Mouse (Mus musculus) thymus, postnatal 25 days (tissue): Measurements from ENCODE around the gene Tbc1d10c.

Experiments
- DNase-seq: peaks from one replicate; pipeline ENCODE4 v3.0.0; 2022

Gene Tbc1d10c

GRCm38 (mm10) chr19:4214771-4215450 lies 23.8 kb upstream of the Tbc1d10c start:
- DNase-seq: no peak

DNA sequence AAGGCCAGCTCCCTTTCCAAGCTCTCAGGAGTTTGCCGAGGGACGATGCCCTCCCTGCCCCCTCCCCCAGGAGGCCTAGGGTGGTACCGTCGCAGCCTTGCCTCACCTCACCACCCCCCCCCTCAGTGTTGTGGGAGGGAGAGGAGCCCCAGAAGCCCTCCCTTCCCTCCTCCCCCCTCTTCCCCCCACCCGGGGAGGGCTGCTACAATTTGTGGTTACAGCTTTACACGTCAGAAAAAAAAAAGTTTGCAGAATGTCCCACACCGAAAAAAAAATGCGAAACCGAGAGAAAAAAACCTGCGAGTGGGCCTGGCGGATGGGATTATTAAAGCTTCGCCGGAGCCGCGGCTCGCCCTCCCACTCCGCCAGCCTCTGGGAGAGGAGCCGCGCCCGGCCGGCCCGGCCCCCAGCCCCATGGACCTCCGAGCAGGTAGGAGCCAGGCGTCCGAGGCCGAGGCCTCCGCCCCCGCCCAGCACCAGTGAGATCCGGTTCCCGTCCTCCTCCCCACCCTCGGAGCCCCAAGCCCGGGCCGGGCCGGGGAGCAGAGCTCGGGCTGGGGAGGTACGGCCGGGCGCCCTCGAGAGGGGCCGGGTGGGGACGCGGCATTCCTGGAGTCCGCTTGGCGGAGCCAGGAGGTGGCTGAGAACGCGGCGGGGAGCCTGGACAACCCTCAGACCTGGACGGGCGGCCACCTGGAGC lies 23.1 kb upstream of the Tbc1d10c start, which contains the start of the genes Clcf1 and AC109138.7:
Gene Clcf1, plus strand, starts transcription at position 168 of the 700 bp plus-strand sequence.
Gene AC109138.7, plus strand, starts transcription at position 287 of the 700 bp plus-strand sequence.
- peak; percentile 61 for DNase-seq

DNA sequence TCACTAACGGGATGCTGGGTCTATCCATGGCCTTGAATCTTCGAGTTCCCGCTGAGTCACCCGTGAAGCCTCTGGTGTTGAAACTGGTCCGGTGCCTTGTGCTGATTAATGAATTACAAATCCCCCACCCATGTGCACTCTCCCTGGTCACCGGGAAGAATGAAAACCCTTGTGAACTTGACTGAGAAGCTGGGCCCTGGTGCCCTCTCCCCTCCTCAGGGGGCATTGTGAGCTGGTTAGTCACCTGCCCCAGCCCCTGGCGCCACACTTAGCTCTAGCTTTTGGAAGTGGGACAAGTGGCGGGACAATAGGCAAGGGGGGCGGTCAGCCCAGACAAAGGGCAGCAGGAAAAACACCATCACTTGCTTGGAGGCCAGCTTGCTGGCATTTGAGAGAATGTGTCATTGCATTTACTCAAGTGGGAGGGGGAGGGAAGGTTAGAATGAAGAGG lies 22.5 kb upstream of the Tbc1d10c start:
- no peak for DNase-seq

DNA sequence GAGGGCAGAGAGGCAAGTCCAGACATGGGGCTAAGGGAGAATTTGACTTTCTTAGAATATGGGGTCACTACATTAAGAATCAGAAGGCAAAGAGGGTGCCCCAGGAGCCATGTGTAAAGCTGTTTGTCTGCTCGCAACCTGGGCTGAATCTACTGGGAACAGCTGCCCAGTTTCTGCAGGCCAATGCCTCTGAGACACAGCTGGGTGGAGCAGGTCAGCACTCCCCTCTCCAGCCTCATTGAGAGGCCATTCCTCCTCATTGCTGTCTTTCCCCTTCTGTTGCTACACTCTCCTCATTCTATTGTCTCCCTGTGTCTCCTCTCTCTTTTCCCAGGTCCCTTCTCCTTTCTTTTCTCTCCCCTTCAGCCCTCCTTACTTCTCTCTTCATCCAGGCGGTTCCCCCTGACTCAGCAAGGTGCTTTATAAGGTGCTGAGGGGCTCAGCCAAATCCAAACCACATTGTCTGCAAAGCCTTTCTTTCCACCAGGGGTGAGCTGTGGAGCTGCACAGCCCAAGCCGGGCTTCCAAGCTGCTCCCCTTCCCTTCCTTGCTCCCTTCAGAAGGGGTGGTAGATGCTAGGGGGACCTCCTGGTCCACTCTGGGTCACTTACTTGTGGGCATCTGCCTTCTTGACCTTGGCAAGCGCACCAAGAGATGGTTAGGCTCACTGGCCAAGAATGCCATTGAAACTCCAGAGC lies 21.0 kb upstream of the Tbc1d10c start:
- DNase-seq: no peak

DNA sequence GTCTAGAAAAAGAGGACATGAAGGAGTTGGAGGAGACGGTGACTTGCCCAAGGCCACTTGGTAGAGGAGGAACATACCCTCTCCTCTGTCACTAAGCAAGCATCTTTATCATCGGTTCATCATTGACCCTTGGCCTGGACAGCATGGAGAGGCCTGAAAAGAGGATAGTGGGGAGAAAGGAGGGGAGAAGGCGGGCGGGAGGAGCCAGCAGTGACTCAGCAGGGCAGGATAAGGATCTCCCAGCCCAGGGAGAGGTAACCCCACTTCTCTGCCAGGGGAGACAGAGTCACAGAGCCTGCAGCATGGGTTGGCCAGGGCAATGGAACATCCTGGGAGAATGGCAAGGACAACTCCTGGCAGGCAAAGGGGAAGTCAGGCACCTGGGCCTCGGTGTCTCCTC lies 17.5 kb upstream of the Tbc1d10c start:
- DNase-seq: no peak

DNA sequence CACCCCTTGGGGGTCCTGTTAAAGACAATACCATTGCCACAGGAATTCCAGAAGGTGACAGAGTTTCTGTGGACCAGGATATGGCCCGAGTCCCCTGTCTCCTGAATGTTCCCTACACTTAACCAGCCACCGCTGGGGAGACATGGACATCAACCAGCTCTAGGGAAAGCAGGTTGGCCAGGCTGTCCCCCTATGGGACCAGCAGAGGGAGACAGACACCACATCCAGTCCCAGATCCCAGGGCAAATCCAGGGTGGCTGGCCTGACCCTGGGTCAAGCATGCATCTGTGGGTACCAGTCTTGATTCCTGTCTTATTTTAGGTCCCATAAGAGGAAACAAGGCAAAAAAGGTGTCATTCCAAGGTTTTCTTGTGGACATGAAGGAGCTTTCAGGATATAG lies 15.9 kb upstream of the Tbc1d10c start:
- DNase-seq: peak; percentile 68

DNA sequence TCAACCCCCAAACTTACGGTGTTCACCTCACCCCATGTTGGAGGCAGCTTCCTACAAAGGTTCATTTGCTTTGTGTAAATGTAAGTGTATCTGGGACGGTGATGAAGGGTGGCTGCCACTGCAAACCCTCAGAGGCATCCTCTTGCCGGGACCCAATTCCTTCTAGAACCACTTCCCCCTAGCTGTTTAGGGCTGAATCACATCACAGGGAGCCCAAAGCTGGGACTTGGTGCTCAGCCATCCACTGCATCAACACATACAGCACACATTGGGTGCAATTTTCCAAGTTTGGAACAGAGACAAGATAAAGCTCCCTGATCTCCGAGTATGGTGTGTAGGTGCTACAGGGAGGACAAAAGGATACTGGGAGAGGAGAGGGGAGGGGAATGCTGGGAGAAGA lies 13.8 kb upstream of the Tbc1d10c start:
- no peak for DNase-seq

GRCm38 (mm10) chr19:4203604-4204326 lies 12.7 kb upstream of the Tbc1d10c start:
- peak; percentile 57 for DNase-seq

DNA sequence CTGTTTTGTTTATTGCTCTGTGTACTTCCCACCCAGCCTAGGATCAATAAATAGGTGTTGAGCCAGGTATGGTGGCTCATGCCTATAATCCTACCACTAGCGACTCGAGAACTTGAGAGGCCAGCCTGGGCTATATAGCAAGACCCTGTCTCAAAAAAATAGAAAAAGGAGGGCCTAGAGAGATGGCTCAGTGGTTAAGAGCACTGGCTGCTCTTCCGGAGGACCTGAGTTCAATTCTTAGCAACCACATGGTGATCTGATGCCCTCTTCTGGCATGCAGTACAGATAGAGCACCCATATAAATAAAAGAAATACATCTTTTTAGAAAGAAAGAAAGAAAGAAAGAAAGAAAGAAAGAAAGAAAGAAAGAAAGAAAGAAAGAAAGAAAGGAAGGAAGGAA lies 12.1 kb upstream of the Tbc1d10c start:
- DNase-seq: peak; percentile 47

GRCm38 (mm10) chr19:4202149-4202548 lies 11.1 kb upstream of the Tbc1d10c start:
- DNase-seq: no peak

- peak; percentile 96 for DNase-seq
These were observed 10.3 kb upstream of the Tbc1d10c start, which contains the start of gene Rad9a for GRCm38 (mm10) chr19:4201291-4201909. Rad9a (minus strand) TSS chr19:4201662.

- no peak for DNase-seq
These were observed 6.1 kb upstream of the Tbc1d10c start for GRCm38 (mm10) chr19:4197180-4197579.

DNA sequence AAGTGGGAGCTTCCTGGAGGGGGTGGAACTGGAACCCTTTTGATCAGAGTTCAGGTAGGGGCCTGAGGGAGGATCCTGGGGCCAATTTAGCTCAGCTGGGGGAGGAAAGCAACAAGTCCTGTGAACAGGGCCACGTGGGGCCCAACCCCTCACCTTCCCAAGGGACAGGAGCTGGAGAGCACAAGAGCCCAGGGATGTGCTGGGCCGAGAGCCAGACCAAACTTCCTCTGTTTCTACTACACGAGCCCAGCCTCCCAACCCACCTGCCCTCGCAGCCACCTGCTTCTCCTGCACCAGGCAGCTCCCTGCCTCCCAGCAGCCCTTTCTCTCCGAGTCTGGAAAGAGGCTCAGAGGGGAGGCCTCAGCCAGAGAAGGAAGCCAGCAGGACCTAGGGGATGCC lies 5.5 kb upstream of the Tbc1d10c start:
- DNase-seq: no peak

DNA sequence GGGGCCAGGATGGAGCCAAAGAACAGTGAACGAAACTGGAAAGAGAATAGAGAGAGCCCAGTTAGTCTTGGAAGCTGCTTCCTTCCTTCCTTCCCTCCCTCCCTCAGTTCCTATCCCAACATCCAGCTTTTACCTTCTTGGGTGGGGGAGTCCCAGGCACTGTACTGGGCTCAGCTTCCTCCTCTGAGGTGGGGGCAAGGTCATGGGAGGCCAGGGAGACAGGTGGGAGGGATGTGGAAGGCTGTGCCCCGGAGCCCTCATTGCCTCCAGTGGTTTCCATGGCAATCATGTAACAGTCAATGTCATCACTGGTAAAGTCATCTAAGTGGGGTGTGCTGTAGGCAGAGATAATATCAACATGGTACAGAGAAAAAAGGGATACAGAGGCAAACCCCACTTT lies 5.0 kb upstream of the Tbc1d10c start:
- no peak for DNase-seq

DNA sequence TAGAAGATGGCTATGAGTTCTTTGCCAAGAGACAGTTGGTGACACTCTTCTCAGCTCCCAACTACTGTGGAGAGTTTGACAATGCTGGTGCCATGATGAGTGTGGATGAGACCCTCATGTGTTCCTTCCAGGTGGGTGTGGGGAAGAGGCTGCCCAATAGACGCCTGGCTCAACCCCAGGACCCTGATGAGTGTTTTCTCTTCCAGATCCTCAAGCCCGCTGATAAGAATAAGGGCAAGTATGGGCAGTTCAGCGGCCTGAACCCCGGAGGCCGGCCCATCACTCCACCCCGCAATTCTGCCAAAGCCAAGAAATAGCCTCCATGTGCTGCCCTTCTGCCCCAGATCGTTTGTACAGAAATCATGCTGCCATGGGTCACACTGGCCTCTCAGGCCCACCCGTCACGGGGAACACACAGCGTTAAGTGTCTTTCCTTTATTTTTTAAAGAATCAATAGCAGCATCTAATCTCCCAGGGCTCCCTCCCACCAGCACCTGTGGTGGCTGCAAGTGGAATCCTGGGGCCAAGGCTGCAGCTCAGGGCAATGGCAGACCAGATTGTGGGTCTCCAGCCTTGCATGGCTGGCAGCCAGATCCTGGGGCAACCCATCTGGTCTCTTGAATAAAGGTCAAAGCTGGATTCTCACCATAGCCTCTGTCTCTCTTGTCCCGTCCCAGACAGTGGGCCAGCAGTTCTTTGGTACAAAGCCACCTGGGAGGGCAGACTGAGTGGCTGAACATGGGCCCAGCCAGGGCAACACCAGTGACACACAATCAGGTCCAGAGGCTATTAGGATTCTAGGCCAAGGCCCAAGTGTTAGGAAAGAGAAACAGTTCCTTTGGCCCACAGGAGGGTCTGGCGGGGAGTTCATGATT lies 3.9 kb upstream of the Tbc1d10c start:
- no peak for DNase-seq

GRCm38 (mm10) chr19:4194021-4194724 lies 3.1 kb upstream of the Tbc1d10c start:
- DNase-seq: no peak

DNA sequence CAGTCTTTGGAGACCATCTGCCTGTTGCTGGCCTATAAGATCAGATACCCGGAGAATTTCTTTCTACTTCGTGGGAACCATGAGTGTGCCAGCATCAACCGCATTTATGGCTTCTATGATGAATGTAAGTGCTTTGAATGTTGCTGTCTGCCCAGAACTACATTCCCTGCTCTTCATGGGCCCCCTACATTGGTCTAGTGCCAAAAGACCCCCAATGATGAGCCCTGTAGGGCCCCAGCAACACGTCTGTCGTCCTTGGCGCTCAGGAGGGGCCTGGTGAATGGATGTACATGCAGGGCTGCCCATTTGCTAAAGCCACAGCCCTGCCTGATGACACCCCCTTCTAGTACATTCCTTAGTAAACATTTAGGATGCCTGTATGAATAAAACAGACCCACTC lies 2.0 kb upstream of the Tbc1d10c start:
- DNase-seq: no peak

DNA sequence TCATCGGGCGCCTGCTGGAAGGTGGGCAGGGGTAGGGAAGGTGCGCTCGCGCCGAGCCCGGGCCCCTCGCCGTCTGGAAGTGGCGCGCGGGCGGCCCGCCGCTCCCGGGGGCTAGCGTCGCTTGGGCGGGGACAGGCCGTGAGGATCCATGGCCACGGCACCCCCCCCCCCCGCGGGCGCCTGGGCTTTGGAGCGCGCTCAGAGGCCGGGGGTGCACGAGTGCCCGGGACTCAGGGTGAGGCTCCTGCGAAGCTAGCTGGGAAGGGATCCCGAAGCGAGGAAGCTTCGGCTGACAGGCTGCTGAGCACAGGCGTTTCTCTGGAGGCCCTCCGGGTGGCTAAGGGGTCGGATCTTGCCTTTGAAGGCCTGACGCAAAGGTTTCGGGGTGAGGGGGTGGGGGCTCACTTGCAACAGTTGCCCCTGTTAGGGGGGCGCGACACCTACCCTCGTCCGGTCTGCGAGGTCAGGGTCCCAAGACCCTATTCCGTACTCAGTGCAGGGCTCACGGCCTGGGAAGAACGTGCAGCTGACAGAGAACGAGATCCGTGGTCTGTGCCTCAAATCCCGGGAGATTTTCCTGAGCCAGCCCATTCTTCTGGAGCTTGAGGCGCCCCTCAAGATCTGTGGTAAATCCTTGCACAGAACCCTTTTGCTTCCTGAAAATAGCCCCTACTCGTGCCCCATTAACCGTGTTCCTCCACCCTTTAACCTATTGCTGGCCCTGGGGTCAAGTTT lies 1.3 kb upstream of the Tbc1d10c start:
- peak; percentile 33 for DNase-seq

GRCm38 (mm10) chr19:4191528-4192250 lies 605 bp upstream of the Tbc1d10c start, which contains the start of gene Ppp1ca:
Ppp1ca (plus strand) TSS chr19:4192065.
- DNase-seq: peak; percentile 99
